Mouse (Mus musculus) intestine, embryonic 14.5 days (tissue): ENCODE measurements around the gene Srgap3. TPM values are rescaled to one million over a fixed set of nuclear protein-coding genes. Genes with fewer than 3 reads are reported as not detected.

ENCODE experiments used
- ATAC-seq: fragments of 200-750 bp; cut with Nextera tagmentation; replicated peaks from 2 replicates; pipeline ENCODE4 v1.8.0; 2017; ENCODE audit warnings: low read depth, moderate number of reproducible peaks, moderate TSS enrichment, moderate library complexity; ENCODE audit not compliant: low FRiP score, low TSS enrichment
- DNase-seq: peaks from one replicate; pipeline ENCODE4 v3.0.0-alpha.2; 2018; ENCODE audit warnings: low spot score
- H3K27ac ChIP-seq: fragments of 300-500 bp; sonication (generic); 2 replicates; pipeline ENCODE4 v1.5.1; 2014; ENCODE audit warnings: low read depth, mild to moderate bottlenecking, control low read depth
- H3K27me3 ChIP-seq: fragments of 300-500 bp; sonication (generic); replicated peaks from 2 replicates; pipeline ENCODE4 v1.6.1; 2014; ENCODE audit warnings: low read length, control low read depth; ENCODE audit not compliant: control insufficient read depth, insufficient read depth
- H3K36me3 ChIP-seq: fragments of 300-500 bp; sonication (generic); 2 replicates; pipeline ENCODE4 v1.6.1; 2014; ENCODE audit warnings: low read length, control low read depth; ENCODE audit not compliant: control insufficient read depth, insufficient read depth
- H3K4me1 ChIP-seq: fragments of 300-500 bp; sonication (generic); replicated peaks from 2 replicates; pipeline ENCODE4 v1.6.1; 2014; ENCODE audit warnings: low read length, control low read depth, mixed read lengths; ENCODE audit not compliant: control insufficient read depth, insufficient read depth
- H3K4me2 ChIP-seq: fragments of 300-500 bp; sonication (generic); 2 replicates; pipeline ENCODE4 v1.6.1; 2014; ENCODE audit warnings: low read length
- H3K4me3 ChIP-seq: fragments of 300-500 bp; sonication (generic); 2 replicates; pipeline ENCODE4 v1.5.1; 2014; ENCODE audit warnings: low read depth, low read length, control low read depth, mixed read lengths
- H3K9ac ChIP-seq: fragments of 300-500 bp; sonication (generic); 2 replicates; pipeline ENCODE4 v1.6.1; 2014; ENCODE audit warnings: mild to moderate bottlenecking, low read length
- H3K9me3 ChIP-seq: fragments of 300-500 bp; sonication (generic); 2 replicates; pipeline ENCODE4 v1.6.1; 2016; ENCODE audit warnings: low read length, control low read depth; ENCODE audit not compliant: control insufficient read depth
- WGBS: fragments of 180-500 bp; shearing (Covaris S2); extraction: QIAGEN DNeasy Blood & Tissue Kit; methylation state at CpG from one replicate; pipeline ENCODE4 v1.1.7; 2014; 5-methylcytosine and 5-hydroxymethylcytosine counted together
- polyA plus RNA-seq: library from polyadenylated mRNA; unstranded; fragments of >200 nt; fragmentation: Nextera tagmentation; extraction: Ambion mirVana; gene quantifications from 2 replicates; pipeline ENCODE4 v1.2.1, GENCODE M21; 2014

Srgap3 gene
- polyA plus RNA-seq, 1 experiment from 2014 or later = 6.8 TPM

- H3K27me3 ChIP-seq = no peaks in the 10 kb centered on the region
- peaks cover 36% of the 10 kb centered on the region for H3K36me3 ChIP-seq
- H3K27ac ChIP-seq = no peak overlapping the region
- no peak overlapping the region for H3K4me2 ChIP-seq
- H3K4me1 ChIP-seq = no peaks in the 10 kb centered on the region
- 80% methylated on average over 7 of the region's 7 CpGs for WGBS
- ATAC-seq (no peak), DNase-seq (no peak)
- H3K9ac ChIP-seq = no peak overlapping the region
- no peak overlapping the region for H3K4me3 ChIP-seq
- H3K9me3 ChIP-seq = no peaks in the 10 kb centered on the region
Observed at GRCm38 (mm10) chr6:112686485-112686884, 260.6 kb downstream of the Srgap3 start.

- no peaks in the 10 kb centered on the region for H3K27me3 ChIP-seq
- H3K4me1 ChIP-seq = no peaks in the 10 kb centered on the region
- H3K27ac ChIP-seq = no peak overlapping the region
- ATAC-seq = no peak
- DNase-seq = no peak
- no peak overlapping the region for H3K9ac ChIP-seq
- H3K4me3 ChIP-seq = no peak overlapping the region
- no peaks in the 10 kb centered on the region for H3K9me3 ChIP-seq
- WGBS = 75% methylated on average over 2 of the region's 2 CpGs
- H3K36me3 ChIP-seq = peaks cover 44% of the 10 kb centered on the region
- no peak overlapping the region for H3K4me2 ChIP-seq
Observed at GRCm38 (mm10) chr6:112684065-112684464, 263.0 kb downstream of the Srgap3 start.

Other genes with a start within 250 kb of the Srgap3 start
- gene Thumpd3, start 99.0 kb upstream of the Srgap3 start, polyA plus RNA-seq = 48.2 and 48.9 TPM in 2 replicates
- 90.0 and 91.5 TPM in 2 replicates for gene Setd5, start 130.1 kb upstream of the Srgap3 start, polyA plus RNA-seq
- gene Lhfpl4, start 248.1 kb upstream of the Srgap3 start, polyA plus RNA-seq = 1.1 and 1.2 TPM in 2 replicates